Mouse (Mus musculus): ENCODE measurements around the gene Gckr.

- no peak for TF ChIP-seq HCFC1 (IDR thresholded peaks at IDR 0.05; ENCODE audit: low read depth, low read length)
- no peak for TF ChIP-seq PAX5 (IDR thresholded peaks at IDR 0.05; ENCODE audit: low read length)
- no peak for TF ChIP-seq CTCF (conservative IDR thresholded peaks at IDR 0.05 in 1 of 2, IDR thresholded peaks at IDR 0.05 in 1 of 2; ENCODE audit: low read depth in 2 of 2, low read length in 2 of 2)
- TF ChIP-seq ZC3H11A (IDR thresholded peaks at IDR 0.05; ENCODE audit: low read depth, low read length), result no peak
- TF ChIP-seq MAZ (IDR thresholded peaks at IDR 0.05; ENCODE audit: low read depth, low read length), result no peak
- no peak for TF ChIP-seq EP300 (IDR thresholded peaks at IDR 0.05; ENCODE audit: low read length)
Observed at GRCm38 (mm10) chr5:31255381-31255780, 41.9 kb upstream of the Gckr start.

Measured in CH12.LX (cell line).